Mouse (Mus musculus) embryo, embryonic 10 days (tissue): ENCODE data around the gene Tekt3.

Experiments
- DNase-seq: peaks from one replicate; pipeline ENCODE4 v3.0.0-alpha.2; 2015; ENCODE audit warnings: low spot score

Tekt3 gene

DNA sequence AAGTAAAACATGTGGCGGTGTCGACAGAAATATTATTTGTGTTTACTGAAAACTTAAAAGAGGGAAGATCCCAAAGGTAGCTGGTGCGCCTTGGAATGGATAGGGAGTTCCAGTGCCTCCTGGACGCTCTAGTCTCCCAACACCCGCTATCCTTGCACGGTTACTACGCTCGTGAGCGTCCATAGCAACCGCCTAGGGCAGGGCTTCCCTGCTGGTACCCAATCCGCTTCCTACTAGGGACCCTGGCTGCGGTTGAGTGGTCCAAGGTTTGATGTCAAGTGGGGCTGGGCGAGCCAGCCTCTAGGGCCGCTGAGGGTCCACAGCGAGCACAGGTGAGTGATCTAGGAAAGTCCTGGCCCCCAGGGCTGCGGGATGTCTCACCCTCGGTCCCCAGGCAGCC, at the start of gene Tekt3:
TSS of gene Tekt3 (plus strand) at position 209 of the 400 bp plus-strand sequence.
- peak; percentile 85 for DNase-seq

GRCm38 (mm10) chr11:63017327-63018082, 43.9 kb upstream of the Tekt3 start:
- DNase-seq = no peak

DNA sequence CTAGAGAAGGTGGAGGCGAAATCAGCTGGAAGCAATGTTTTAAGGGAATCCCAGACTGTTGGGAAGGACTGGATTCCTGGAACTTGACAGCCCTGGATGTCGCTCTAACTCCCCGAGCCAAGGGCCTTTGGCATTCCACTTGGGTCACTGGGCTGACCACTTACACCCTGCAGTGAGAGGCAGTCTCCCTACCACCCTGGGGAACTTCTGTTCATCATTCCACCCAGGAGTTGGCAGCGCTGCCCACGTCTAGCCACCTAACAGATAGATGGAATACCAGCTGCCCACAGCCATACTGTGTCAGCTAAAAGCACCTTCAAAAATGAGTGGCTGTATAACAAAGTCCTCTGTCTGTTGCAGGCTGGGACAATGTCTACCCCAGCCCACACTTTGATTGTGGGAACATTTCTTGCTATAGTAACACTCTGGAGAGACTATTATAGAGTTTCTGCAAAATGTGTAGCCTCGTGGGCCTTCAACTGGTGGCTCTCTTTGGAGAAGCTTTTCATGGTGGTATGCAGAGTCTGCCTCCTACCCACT, 43.3 kb upstream of the Tekt3 start:
- no peak for DNase-seq

DNA sequence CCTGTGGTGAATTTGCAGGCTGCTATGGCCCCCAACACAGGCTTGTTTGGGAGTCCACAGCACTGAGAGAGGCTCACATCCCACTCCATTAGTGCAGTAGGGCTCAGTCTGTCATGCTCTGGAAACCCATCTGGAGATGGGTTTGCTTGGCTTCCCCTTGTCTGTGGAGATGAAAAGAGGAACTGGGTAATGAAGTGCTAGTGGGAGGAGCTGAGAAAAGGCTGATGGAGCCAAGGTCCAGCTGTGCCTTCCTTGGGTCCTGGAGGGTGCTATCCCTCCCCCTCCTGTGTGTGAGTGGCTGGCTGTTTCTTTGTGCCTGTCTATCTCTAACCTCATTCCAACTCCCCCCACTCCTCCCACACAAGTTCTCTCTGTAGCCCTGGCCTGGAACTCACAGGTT, 40.8 kb upstream of the Tekt3 start:
- DNase-seq = peak; percentile 36

DNA sequence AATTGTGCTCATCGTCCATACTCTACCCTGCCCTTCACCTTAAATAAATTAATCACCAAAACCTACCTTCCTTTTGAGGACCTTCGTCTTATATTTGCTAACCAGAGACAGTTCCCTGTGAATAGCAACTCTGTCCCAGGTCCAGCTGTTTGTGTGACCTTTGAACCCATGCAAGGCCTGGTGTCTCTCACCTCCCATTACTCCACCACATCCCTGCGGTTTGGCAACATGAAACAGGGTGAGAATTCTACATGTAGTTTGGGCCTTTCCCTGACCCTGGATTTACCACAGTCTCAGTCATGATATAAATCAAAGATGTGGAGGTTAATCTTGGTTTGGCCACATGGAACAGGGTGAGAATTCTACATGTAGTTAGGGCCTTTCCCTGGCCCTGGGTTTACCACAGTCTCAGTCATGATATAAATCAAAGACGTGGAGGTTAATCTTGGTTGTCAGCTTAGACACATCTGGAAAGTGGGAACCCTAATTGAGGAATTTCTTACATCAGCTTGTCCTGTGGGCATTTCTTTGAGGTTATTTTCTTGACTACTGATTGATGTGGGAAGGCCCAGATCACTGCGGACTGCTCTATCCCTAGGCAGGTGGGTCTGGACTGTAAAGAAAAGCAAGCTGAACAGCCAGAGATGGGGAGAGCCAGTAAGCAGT, 40.2 kb upstream of the Tekt3 start:
- peak; percentile 53 for DNase-seq

DNA sequence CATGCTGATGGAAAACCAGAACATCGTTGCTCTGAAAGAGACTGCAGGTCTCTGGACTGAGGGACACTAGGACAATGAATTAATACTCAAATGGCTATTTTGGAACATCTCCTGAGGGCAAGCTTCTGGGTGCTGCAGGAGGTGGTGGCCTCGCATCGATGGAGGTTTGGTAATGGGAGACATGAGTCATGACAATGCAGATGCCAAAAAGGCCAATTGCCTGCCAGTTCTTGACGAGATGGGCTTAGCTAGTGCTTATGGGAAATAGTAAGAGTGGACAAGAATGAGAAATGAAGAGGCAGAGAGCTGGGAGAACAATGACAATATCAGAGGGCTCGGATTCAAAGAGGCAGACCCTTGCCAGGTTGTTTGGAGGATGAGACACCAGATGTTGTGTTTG, 38.0 kb upstream of the Tekt3 start:
- no peak for DNase-seq

DNA sequence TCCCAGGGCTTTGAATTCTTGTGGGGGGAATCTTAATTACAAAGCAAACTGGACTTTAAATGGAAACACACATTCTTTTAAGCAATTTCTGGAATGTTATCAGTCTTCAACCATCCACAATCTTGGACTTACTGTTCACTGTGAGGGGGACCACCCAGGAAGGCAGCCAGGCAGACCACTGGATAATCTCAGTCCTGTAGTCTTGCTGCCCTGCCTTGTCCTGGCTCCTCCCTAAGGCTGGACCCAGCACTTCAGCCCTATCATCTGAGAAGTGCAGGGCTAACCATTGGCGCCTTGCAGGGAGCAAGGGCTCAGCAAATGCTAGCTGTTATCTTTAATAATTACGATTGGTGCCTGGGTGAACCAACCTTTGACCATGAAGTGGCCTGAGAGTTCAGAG, 37.3 kb upstream of the Tekt3 start:
- peak; percentile 67 for DNase-seq

DNA sequence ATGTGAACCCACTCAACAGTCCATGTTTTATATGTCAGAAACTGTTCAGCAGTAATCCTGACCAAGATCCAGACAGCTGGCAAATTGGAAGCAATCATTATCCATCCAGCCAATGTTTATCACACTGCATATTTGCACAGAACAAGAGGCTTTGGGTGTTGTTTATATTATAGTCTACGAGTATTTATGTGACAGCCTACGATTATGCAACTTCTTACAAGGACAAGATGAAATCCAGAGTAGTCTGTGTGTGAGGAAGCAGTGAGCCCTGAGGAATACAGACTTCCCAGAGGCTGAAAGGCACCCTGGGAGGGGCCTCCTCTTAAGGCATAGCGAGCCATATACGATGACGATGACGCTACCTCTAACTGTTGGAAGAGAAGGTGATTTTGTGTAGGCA, 36.0 kb upstream of the Tekt3 start:
- DNase-seq = no peak

GRCm38 (mm10) chr11:63026651-63027141, 34.8 kb upstream of the Tekt3 start:
- no peak for DNase-seq

DNA sequence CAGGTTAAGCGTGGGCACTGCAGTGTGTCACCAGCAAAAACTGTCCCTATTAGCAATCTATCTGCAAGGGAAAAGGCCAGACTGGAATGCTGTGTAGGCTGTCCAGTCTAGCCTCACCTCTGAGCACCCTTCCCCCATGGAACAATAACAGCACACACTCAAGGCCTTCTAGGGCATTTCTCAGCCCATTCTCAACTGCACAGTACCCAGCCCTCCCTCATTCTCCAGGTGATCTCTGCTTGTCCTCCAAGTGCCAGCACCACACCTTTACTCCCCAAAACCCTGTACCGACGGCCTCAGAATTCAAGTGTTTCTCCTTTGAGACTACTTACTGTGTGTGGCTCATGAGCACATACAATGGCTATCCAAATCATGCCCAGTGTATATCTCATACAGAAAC, 33.3 kb upstream of the Tekt3 start:
- DNase-seq = no peak

DNA sequence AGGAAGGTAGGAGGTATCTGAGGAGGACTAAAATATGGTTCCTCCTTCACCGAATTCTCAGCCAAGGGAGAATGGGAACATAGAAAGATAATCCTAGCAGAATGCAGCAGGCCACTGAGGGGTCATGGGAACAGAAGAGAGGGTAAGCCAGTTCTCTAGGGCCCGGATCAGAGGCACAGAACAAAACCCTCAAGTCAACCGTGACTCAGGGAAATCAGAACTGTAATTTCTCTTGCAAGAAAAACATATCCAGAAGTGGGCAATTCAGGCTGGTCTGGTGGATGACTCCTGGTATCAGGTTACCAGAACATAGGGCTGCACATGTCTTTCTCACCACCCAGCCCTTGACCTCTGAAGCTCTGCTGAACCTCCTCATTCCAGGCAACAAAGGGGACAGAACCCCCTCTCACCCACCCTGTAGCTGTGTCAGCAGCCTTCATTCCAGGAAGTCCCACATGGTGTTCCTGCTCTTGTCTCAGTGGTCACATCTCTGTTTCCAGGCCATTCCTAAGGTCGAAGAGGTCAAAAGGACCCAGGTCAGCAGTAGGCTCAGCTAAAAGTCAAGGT, 32.2 kb upstream of the Tekt3 start:
- DNase-seq = peak; percentile 49

DNA sequence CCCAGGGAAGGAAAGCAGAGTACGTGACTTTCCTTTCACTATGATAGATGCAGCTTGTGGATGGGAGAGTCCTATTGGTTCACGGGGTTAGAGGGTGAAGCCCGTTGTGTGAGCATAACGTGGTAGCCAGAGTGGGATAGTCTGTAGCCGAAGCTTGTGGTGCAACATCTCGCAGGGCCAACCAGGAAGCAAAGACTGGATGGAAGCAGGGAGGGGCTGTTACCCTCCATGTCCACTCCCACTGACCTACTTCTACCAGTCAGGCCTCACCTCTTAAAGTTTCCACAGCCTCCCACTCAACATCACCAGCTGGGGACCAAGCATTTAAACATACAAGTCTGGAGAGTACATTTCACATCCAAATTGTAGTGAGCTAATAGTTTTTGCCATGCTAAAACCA, 31.7 kb upstream of the Tekt3 start:
- DNase-seq = no peak

DNA sequence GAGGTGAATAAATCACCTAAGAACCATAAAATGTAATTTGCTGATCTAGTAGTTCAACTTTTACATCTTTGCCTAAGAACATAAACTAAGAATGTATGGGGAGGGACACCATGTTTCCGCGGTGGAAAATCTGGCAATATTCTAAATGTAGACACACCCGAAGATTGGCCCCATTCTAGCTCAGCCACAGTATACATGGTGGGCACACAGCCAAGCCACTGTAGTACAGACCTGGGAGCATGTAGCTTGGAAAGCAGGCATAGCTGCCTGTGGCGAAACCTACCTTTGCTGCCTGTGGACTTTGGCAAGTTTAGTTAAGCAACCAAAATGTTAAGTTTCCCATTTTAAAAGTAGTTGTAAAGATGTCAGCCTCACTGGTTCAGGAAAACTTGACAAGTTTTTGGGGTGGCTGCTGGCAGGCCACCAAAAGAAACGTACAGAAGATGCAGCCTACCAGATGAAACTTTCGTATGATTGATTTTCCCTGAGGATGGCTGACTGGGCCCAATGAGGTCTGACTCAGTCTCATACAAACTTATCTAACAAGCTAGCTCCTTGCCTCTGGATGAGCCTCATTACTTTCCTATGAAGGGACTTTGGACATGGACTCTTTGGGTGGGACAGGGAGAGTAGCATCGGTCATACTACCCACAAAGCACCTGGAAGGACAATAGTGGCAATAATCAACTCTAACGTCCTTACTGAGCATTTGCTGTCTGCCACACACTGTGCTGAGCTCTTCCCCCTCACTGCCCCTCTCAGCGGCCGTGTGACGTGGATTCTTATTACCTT, 25.8 kb upstream of the Tekt3 start:
- no peak for DNase-seq

DNA sequence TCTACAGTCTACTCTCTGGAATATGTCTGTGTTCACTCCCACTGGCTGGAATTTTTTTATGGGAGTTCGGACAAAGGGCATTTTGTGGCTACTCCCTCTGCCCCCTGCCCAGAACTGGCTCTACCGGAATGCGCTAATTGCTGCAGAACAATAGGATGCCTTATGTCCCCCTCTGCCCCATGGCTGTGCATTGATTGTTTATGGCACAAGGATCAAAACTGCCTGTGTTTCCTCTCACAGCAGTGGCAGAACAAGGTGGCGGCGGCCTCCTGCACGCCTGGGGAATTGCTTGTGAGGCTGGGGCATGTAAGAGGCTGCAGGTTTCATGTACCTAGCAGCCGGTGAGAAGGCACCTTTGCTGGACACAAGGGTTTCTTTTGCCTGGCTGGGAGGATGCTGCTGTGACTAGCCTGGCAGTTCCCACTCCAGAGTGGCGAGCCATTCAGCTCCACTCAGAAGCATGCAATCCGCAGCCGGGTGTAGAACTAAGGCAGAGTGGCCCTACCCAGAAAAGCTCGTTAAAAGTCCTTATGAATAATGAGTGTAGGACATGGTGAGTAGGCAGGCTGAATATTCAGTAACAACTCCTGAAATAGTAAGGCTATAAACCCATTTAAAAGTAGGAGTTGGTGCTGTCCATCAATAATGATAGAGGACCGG, 21.3 kb upstream of the Tekt3 start:
- DNase-seq = peak; percentile 46

DNA sequence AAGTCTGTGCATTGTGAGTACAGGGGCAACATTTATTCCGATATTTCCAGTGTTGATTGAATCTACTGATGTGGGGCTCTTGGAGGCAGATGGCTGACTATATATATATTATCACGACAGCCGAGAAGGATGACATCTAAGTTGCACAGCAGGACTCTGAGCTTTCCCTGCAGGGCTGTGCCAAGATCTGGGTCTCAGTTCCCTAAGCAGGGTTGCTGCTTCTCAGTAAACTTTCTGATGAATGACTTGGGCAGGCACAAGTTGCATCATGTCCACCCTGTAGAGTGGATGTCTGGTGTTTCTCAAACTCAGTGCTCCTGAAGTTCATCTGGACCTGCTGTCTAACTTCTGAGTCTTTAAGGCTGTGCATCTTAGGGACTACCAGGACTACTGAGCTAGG, 15.7 kb upstream of the Tekt3 start:
- DNase-seq = no peak

- no peak for DNase-seq
These were observed 15.1 kb upstream of the Tekt3 start for GRCm38 (mm10) chr11:63046380-63046779.

- no peak for DNase-seq
These were observed 11.0 kb upstream of the Tekt3 start for GRCm38 (mm10) chr11:63050362-63050932.

DNA sequence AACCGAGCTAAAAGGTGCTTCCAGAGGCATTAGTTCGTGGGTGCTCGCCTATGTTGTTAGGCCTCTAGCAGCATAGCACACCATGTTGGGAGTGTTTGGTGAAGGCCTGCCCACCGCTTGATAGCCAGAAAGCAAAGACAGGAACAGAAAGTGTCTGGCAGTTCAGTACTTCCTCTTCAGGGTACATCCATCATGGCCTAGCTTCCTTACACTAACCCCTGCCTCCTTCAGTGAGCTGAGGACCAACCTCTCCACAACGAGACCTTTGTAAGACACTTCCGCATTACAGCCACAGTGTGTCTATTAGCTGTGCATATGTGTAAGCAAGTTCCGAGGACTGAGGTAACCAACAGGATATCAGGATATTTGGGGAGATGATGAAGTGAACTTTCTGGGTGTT, 10.4 kb upstream of the Tekt3 start:
- DNase-seq = no peak

GRCm38 (mm10) chr11:63051996-63052395, 9.5 kb upstream of the Tekt3 start:
- DNase-seq = no peak

DNA sequence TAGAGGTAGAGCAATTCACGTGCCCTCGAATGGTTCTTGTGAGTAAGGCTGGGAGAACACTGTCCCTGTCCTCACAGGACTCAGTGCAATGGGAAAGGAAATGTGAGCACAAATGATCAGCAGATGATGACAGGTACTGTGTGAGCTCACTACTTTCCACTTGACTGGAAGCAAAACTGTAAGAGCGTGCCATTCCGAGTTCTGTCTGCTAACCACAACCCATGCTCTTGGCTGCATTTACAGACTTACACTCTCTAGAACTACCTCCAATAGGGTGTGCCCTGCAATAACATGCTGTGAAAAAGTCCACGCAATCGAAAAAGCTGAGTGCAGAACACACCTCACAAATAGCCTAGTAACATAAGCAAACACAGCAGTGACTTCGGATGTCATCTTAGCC, 5.9 kb upstream of the Tekt3 start:
- no peak for DNase-seq

DNA sequence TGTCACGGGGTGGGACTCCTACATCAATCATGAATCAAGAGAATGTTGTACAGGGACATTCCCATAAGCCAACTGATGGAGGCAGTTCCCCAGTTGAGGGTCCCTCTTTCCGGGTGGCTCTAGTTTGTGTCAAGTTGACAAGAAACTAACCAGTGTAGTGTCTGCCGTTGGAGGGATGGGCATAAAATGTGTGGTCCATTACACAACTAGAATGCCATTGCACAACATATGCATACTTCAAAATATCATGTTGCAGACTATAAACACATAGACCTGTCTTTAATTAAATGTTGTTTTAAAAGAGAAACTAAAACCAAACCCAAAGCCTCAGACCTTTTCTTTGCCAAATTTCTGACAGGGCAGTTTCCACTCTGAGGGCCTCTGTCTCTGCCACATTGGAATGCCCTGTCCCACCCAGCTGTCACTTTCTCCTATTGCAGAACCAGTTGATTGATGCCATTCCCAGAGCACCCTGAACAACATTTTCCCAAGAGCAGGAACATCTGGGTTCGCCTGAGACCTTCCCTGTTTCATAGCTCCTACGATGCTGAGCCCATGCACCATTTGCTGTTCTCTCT, 3.0 kb upstream of the Tekt3 start:
- DNase-seq = no peak
